ENCODE assay signal across 16 mouse cellular contexts in the genomic region with DNA sequence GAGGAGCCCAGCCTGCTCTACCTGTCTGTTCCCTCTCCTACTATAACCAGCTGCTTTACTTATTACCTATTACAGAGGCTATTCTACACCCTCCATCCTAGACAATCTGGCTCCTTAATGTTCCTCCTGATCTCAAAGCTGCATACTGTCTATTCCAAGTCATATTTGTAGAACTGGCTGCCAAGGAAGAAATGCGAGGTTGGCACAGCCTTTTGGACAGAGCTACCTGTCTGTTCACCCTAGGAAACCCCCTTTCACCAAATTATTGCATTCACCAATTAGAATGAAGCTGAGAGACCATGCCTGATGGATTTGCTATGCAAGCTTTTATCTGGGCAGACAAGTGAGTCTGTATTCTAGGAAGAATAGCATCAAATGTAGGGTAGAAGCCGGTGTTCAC.
DNase-seq lines count a peak whose midpoint lies in the region; ATAC-seq lines count a peak whose summit lies in the region.
"Had no signal": no experiment of that assay in that cellular context is flagged by ENCODE, and none has a peak within 500 bp of the region (broad histone marks: within the 10 kb centered on the region; RNA-seq: fewer than 3 reads in every experiment).

No protein-coding gene starts in this region.

- 64% methylated on average over 2 of the region's 2 CpGs for WGBS in embryonic facial prominence, embryonic 15.5 days

- H3K4me2 ChIP-seq in embryonic facial prominence, embryonic 15.5 days (replicated peaks) = no peak overlapping the region
- H3K4me2 ChIP-seq: liver, embryonic 12.5 days had no signal

- DNase-seq in heart, adult 11 months = peak; percentile 46
- DNase-seq in heart, adult 9 months (ENCODE audit: low spot score in 2 of 2) = no peak
- peak; percentile 14 to 24 for DNase-seq in cerebellum, adult 18-20 months
- DNase-seq in cerebellum, postnatal 25 days = peak; percentile 26 to 30
- DNase-seq in retina, postnatal 1 day = no peak
- DNase-seq: adrenal gland, postnatal 36 days; lung, adult 2 months; lung, postnatal 36 days; thymus, adult 2 months had no signal

- no peaks in the 10 kb centered on the region for H3K9me3 ChIP-seq in embryonic facial prominence, embryonic 15.5 days (replicated peaks)
- H3K9me3 ChIP-seq: forebrain, embryonic 10.5 days; hindbrain, embryonic 10.5 days; liver, embryonic 12.5 days had no signal

- no peak overlapping the region for H3K4me3 ChIP-seq in embryonic facial prominence, embryonic 15.5 days (replicated peaks)
- H3K4me3 ChIP-seq: forebrain, embryonic 10.5 days; hindbrain, embryonic 10.5 days; liver, embryonic 12.5 days had no signal

- no peak for ATAC-seq in embryonic facial prominence, embryonic 15.5 days (ENCODE audit: insufficient number of reproducible peaks, low FRiP score, low TSS enrichment, low read depth)
- ATAC-seq in erythroblast, adult 5-6 weeks (replicated peaks; ENCODE audit: low FRiP score, poor library complexity, severe bottlenecking) = no peak
- ATAC-seq: inflammation-experienced regulatory T-cells, adult 6 months; liver, embryonic 12.5 days had no signal

- H3K9ac ChIP-seq in embryonic facial prominence, embryonic 15.5 days = no peak overlapping the region
- H3K9ac ChIP-seq: liver, embryonic 12.5 days had no signal

- peak overlapping the region; percentile 71 for H3K27ac ChIP-seq in embryonic facial prominence, embryonic 15.5 days (replicated peaks)
- H3K27ac ChIP-seq: forebrain, embryonic 10.5 days; hindbrain, embryonic 10.5 days; liver, embryonic 12.5 days had no signal

- H3K4me1 ChIP-seq in embryonic facial prominence, embryonic 15.5 days = 0 out of 2 replicates have a peak, but pooled peaks cover 14% of the 10 kb centered on the region
- H3K4me1 ChIP-seq: forebrain, embryonic 10.5 days; liver, embryonic 12.5 days had no signal

- H3K27me3 ChIP-seq in embryonic facial prominence, embryonic 15.5 days = no peaks in the 10 kb centered on the region
- H3K27me3 ChIP-seq: CH12.LX; liver, embryonic 12.5 days had no signal

- no peaks in the 10 kb centered on the region for H3K36me3 ChIP-seq in embryonic facial prominence, embryonic 15.5 days
- H3K36me3 ChIP-seq: forebrain, embryonic 10.5 days; hindbrain, embryonic 10.5 days; liver, embryonic 12.5 days had no signal

Comparison
In these comparisons a context has a peak if more than half of its experiments do, and no peak if none do; other contexts are left out.
1. DNase-seq: peak in heart, adult 11 months (single experiment), cerebellum, adult 18-20 months (2 of 2) and cerebellum, postnatal 25 days (2 of 2); none in heart, adult 9 months (0 of 2) and retina, postnatal 1 day (single experiment).